Mouse (Mus musculus) heart, embryonic 14.5 days (tissue): ENCODE measurements at regions not wholly inside any gene's neighbourhood (a gene's known extent, or its start where the extent isn't known, plus 50 kb on each side); places are given as distances from the start of the nearest gene placed in this dataset.
A peak's percentile ranks its signal among the peaks of the same experiment; 100 is the strongest.
"Not testable (repeated sequence)": the region's sequence is repeated elsewhere in the genome, so short reads cannot be mapped to it uniquely, and the experiment has no call there.

ENCODE experiments used
- ATAC-seq: fragments of 200-750 bp; cut with Nextera tagmentation; 2 replicates; pipeline ENCODE4 v1.8.0; 2017; ENCODE audit warnings: low read depth, moderate TSS enrichment; ENCODE audit not compliant: insufficient number of reproducible peaks, insufficient read depth, low FRiP score
- H3K27ac ChIP-seq, 2 experiments: fragments of 200-500 bp in 1 of 2; fragments of 300-500 bp in 1 of 2; sonication (generic) in 1 of 2; replicated peaks in 1 of 2; 2 replicates each; pipeline ENCODE4 v1.5.1; 2012 to 2014; ENCODE audit warnings: low read depth in 2 of 2, low read length in 2 of 2, control low read depth in 1 of 2, mild to moderate bottlenecking in 1 of 2, mixed read lengths in 1 of 2; ENCODE audit not compliant: control insufficient read depth in 1 of 2, insufficient read depth in 1 of 2
- H3K27me3 ChIP-seq: fragments of 300-500 bp; sonication (generic); 2 replicates; pipeline ENCODE4 v1.6.1; 2014; ENCODE audit warnings: mild to moderate bottlenecking, low read length, control low read depth; ENCODE audit not compliant: control insufficient read depth, insufficient read depth
- H3K36me3 ChIP-seq: fragments of 300-500 bp; sonication (generic); 2 replicates; pipeline ENCODE4 v1.6.1; 2014; ENCODE audit warnings: mild to moderate bottlenecking, control low read depth, low read length, mixed read lengths; ENCODE audit not compliant: control insufficient read depth, insufficient read depth
- H3K4me1 ChIP-seq, 2 experiments: fragments of 200-500 bp in 1 of 2; fragments of 300-500 bp in 1 of 2; sonication (generic) in 1 of 2; 2 replicates each; pipeline ENCODE4 v1.6.1; 2012 to 2014; ENCODE audit warnings: low read length in 2 of 2, control low read depth in 1 of 2, mixed read lengths in 1 of 2; ENCODE audit not compliant: control insufficient read depth in 2 of 2, insufficient read depth in 2 of 2
- H3K4me2 ChIP-seq: fragments of 300-500 bp; sonication (generic); 2 replicates; pipeline ENCODE4 v1.6.1; 2014; ENCODE audit warnings: mild to moderate bottlenecking, low read length
- H3K4me3 ChIP-seq, 2 experiments: fragments of 200-500 bp in 1 of 2; fragments of 300-500 bp in 1 of 2; sonication (generic) in 1 of 2; 2 replicates each; pipeline ENCODE4 v1.5.1; 2012 to 2014; ENCODE audit warnings: low read length in 2 of 2, mild to moderate bottlenecking in 2 of 2, control low read depth in 1 of 2, low read depth in 1 of 2, moderate library complexity in 1 of 2; ENCODE audit not compliant: control insufficient read depth in 1 of 2, insufficient read depth in 1 of 2
- H3K9ac ChIP-seq: fragments of 300-500 bp; sonication (generic); 2 replicates; pipeline ENCODE4 v1.6.1; 2014; ENCODE audit warnings: mild to moderate bottlenecking, low read length
- H3K9me3 ChIP-seq: fragments of 300-500 bp; sonication (generic); 2 replicates; pipeline ENCODE4 v1.6.1; 2016; ENCODE audit warnings: low read length, control low read depth; ENCODE audit not compliant: control insufficient read depth
- WGBS: fragments of 180-500 bp; shearing (Covaris S2); extraction: QIAGEN DNeasy Blood & Tissue Kit; methylation state at CpG from one replicate; pipeline ENCODE4 v1.1.7; 2014; 5-methylcytosine and 5-hydroxymethylcytosine counted together

DNA sequence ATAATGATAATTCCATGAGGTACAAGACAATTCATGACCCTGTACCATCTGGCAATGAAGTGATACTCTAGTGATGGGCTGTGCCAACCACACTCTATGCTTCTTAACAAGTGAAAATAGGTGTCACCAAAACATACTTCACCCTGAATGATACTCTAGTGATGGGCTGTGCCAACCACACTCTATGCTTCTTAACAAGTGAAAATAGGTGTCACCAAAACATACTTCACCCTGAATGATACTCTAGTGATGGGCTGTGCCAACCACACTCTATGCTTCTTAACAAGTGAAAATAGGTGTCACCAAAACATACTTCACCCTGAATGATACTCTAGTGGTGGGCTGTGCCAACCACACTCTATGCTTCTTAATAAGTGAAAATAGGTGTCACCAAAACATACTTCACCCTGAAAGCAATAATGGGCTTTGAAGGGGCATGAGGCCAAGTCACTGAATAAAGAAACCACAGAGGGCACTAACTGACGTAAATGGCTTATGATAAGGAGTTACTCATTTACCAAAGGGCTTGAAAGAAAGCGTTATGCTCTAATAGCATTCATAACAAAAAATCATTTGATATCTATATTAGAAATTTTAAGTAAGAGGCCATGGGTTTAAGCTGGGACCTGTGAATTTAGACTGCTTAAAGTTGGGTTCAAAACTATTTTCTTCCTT is 263.0 kb downstream of the Nfkbiz start:
- H3K4me1 ChIP-seq, H3K4me2 ChIP-seq, H3K9me3 ChIP-seq, ATAC-seq, H3K27ac ChIP-seq, H3K9ac ChIP-seq, H3K27me3 ChIP-seq, H3K36me3 ChIP-seq, H3K4me3 ChIP-seq: not testable (repeated sequence)
- WGBS: 76% methylated on average over 2 of the region's 2 CpGs

DNA sequence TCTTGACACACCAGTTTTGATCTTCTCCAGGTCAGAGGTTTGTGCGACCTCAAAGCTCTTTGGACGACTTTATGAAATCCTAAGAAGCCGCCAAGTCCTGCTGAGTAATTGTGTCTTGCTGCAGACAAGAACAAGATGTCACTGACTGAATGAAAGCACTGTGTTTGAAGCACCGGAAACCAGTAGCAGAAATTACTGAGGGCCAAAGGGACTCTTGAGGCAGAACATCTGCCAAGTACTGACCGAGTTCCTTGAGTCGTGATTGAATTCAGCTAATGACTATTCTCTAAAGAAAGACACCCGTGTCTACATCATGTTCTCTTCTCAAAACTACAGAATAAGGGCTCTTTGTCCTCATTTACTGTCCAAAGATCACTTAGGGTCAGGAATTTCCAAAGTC is 267.6 kb downstream of the Nfkbiz start:
- H3K36me3 ChIP-seq: no peaks in the 10 kb centered on the region
- no peak for ATAC-seq
- no peak overlapping the region for H3K4me2 ChIP-seq
- no peak overlapping the region for H3K4me3 ChIP-seq
- WGBS: 58% methylated on average over 7 of the region's 7 CpGs
- no peaks in the 10 kb centered on the region for H3K4me1 ChIP-seq
- no peaks in the 10 kb centered on the region for H3K9me3 ChIP-seq
- H3K27me3 ChIP-seq: no peaks in the 10 kb centered on the region
- H3K9ac ChIP-seq: no peak overlapping the region
- no peak overlapping the region for H3K27ac ChIP-seq

DNA sequence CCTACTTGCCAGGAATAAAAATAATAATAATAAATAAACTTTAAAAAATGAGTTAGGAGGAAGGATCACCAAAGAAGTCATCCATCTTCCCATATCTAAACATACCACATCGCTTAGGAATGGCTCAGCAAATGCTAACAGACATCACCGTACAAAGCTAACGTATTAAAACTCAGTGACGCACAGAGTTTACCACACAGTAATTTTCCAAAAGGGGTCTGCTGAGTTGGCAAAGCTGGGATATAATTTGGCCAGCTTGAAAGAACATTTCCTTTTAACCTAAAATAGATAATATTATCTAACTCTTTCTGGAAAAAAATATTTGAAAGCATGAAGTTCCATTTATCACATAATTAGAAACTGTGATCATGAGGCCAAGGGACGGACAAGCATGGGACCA is 268.6 kb downstream of the Nfkbiz start:
- Histone ChIP-seq H3K9me3 (no peaks in the 10 kb centered on the region), H3K27ac (no peak overlapping the region), H3K4me1 (no peaks in the 10 kb centered on the region), H3K9ac (no peak overlapping the region), H3K4me2 (no peak overlapping the region), H3K36me3 (no peaks in the 10 kb centered on the region), H3K4me3 (no peak overlapping the region), H3K27me3 (no peaks in the 10 kb centered on the region)
- WGBS: 69% methylated on average over 5 of the region's 5 CpGs
- ATAC-seq: no peak

DNA sequence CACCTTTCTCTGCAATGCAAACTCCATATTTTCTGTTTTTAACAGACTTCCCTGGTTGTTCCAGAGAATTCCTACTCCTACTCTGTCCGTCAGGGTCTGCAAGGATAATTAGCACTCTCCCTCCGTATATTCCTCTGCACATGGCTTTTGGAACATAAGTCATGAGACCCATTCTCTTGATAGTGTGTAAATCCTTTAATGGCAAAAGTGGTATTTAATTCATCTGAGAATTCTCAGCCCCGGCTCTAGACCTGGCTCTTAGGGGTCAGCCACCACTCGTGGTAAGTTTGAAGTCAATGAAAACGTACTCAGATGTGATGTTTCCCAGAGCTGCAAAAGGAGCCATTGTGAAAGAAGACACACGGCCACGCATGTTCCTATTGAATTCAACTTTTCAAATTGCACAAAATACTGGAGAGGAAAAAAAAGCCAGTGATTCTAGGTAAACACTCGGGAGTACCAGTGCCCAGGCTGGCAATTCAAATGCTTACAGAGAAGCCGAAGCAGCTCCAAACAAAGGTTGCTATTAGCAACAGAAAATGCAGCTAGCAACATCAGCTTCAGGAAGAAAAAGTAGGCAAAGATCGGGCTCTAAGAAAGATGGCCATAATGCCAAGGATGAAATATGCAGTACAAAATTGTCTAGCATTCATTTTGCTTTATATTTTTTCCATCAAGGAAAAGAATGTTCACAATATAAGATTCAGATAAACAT is 258.2 kb upstream of the Zpld1 start:
- Histone ChIP-seq H3K4me2 (peak overlapping the region; percentile 30; the same call in 1 of the 2 replicates), H3K9ac (no peak overlapping the region), H3K27me3 (no peaks in the 10 kb centered on the region), H3K9me3 (no peaks in the 10 kb centered on the region), H3K27ac (peak overlapping the region; percentile 55 to 77), H3K36me3 (no peaks in the 10 kb centered on the region), H3K4me1 (peaks cover 5 to 8% of the 10 kb centered on the region in 2 experiments), H3K4me3 (no peak overlapping the region)
- no peak for ATAC-seq
- 49% methylated on average over 10 of the region's 10 CpGs for WGBS

GRCm38 (mm10) chr16:55555224-55555623 is 257.4 kb upstream of the Zpld1 start:
- Histone ChIP-seq H3K4me3 (no peak overlapping the region), H3K9ac (no peak overlapping the region), H3K4me2 (peak overlapping the region; percentile 34), H3K36me3 (no peaks in the 10 kb centered on the region), H3K27ac (peak overlapping the region; percentile 55 to 77), H3K9me3 (no peaks in the 10 kb centered on the region), H3K27me3 (no peaks in the 10 kb centered on the region), H3K4me1 (peaks cover 5 to 8% of the 10 kb centered on the region in 2 experiments)
- peak; percentile 78; the same call in 1 of the 2 replicates for ATAC-seq
- 24% methylated on average over 6 of the region's 6 CpGs for WGBS

GRCm38 (mm10) chr16:55553896-55554295 is 256.1 kb upstream of the Zpld1 start:
- no peak overlapping the region for H3K9ac ChIP-seq
- H3K9me3 ChIP-seq: no peaks in the 10 kb centered on the region
- H3K4me1 ChIP-seq: peaks cover 5 to 8% of the 10 kb centered on the region in 2 experiments
- H3K4me3 ChIP-seq: no peak overlapping the region
- H3K27me3 ChIP-seq: no peaks in the 10 kb centered on the region
- ATAC-seq: no peak
- H3K27ac ChIP-seq: no peak overlapping the region
- WGBS: 61% methylated on average over 4 of the region's 4 CpGs
- no peak overlapping the region for H3K4me2 ChIP-seq
- no peaks in the 10 kb centered on the region for H3K36me3 ChIP-seq

DNA sequence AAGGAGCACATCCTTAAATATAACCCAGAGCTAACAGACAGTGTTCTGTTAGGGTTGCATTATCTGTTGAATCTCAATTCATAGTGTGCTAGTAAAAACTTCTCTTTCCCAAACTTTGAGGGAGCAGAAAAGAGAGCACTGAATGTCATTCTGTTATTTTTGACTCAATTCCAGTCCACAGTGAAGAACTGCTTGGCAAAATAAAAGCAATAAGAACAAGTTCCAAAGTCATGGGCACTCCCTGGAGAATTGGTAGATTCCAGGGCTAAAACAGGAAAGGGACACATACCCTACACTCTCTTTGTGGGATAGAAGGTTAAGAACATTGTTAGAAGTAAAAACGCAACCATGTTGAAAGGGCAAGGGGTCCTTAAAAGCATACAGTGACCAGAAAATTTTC is 253.6 kb upstream of the Zpld1 start:
- Histone ChIP-seq H3K9me3 (no peaks in the 10 kb centered on the region), H3K27ac (no peak overlapping the region), H3K4me3 (no peak overlapping the region), H3K4me2 (no peak overlapping the region), H3K4me1 (peaks cover 5 to 8% of the 10 kb centered on the region in 2 experiments), H3K27me3 (no peaks in the 10 kb centered on the region), H3K9ac (no peak overlapping the region), H3K36me3 (no peaks in the 10 kb centered on the region)
- ATAC-seq: no peak
- 89% methylated on average over 1 of the region's 1 CpGs for WGBS
